In genomic region chr7:67645681-67646014, GRCm38 (mm10) we compare ENCODE assay signal across 8 mouse cellular contexts. TPM values are rescaled to one million over a fixed set of nuclear protein-coding genes. Genes with fewer than 3 reads are reported as not detected.
A peak's percentile ranks its signal among the peaks of the same experiment; 100 is the strongest.
DNase-seq lines count a peak whose midpoint lies in the region; ATAC-seq and TF ChIP-seq lines count a peak whose summit lies in the region.

No protein-coding gene starts in this region.

- TF ChIP-seq CTCF in small intestine, adult 2 months (IDR thresholded peaks at IDR 0.05; ENCODE audit: extremely low read depth, insufficient read length, insufficient replicate concordance, low read depth, low read length): no peak

- peak overlapping the region; percentile 76 for H3K9ac ChIP-seq in lung, embryonic 15.5 days
- H3K9ac ChIP-seq in limb, embryonic 13.5 days: peak overlapping the region; percentile 80

- no peak for DNase-seq in lung, postnatal 10 days
- no peak for DNase-seq in ovary, adult 18-20 months (ENCODE audit: low spot score)
- no peak for DNase-seq in thymus, adult 18-20 months
- no peak for DNase-seq in left cerebral cortex, postnatal 10 days (ENCODE audit: extremely low spot score in 1 of 2, low spot score in 2 of 2)

- no peaks in the 10 kb centered on the region for H3K9me3 ChIP-seq in lung, embryonic 15.5 days
- no peaks in the 10 kb centered on the region for H3K9me3 ChIP-seq in erythroblast, embryonic 14.5 days (ENCODE audit: control insufficient read depth, low read length)
- no peaks in the 10 kb centered on the region for H3K9me3 ChIP-seq in limb, embryonic 13.5 days

- H3K4me1 ChIP-seq in lung, embryonic 15.5 days: peaks cover 38% of the 10 kb centered on the region
- peaks cover 23% of the 10 kb centered on the region for H3K4me1 ChIP-seq in erythroblast, embryonic 14.5 days (ENCODE audit: control insufficient read depth)
- peaks cover 38% of the 10 kb centered on the region for H3K4me1 ChIP-seq in limb, embryonic 13.5 days
- no peaks in the 10 kb centered on the region for H3K4me1 ChIP-seq in small intestine, adult 2 months (ENCODE audit: control insufficient read depth, insufficient read depth, insufficient read length, low read length)

- no peak for TF ChIP-seq POLR2A in small intestine, adult 2 months (IDR thresholded peaks at IDR 0.05; ENCODE audit: low read depth, low read length)

- no peaks in the 10 kb centered on the region for H3K27me3 ChIP-seq in lung, embryonic 15.5 days
- no peaks in the 10 kb centered on the region for H3K27me3 ChIP-seq in erythroblast, embryonic 14.5 days (ENCODE audit: control insufficient read depth)
- H3K27me3 ChIP-seq in limb, embryonic 13.5 days: no peaks in the 10 kb centered on the region
- no peaks in the 10 kb centered on the region for H3K27me3 ChIP-seq in small intestine, adult 2 months (ENCODE audit: control insufficient read depth, insufficient read depth, low read length)

- H3K4me3 ChIP-seq in lung, embryonic 15.5 days: peak overlapping the region; percentile 65
- H3K4me3 ChIP-seq in erythroblast, embryonic 14.5 days (replicated peaks): peak overlapping the region; percentile 68
- peak overlapping the region; percentile 62 for H3K4me3 ChIP-seq in limb, embryonic 13.5 days
- H3K4me3 ChIP-seq in small intestine, adult 2 months (ENCODE audit: low read depth, low read length): peak overlapping the region; percentile 80

- 1% methylated on average over 15 of the region's 15 CpGs for WGBS in lung, embryonic 15.5 days
- WGBS in limb, embryonic 13.5 days: under 1% methylated on average over 15 of the region's 15 CpGs
- WGBS in small intestine, adult 2 months: under 1% methylated on average over 15 of the region's 15 CpGs

- ATAC-seq in lung, embryonic 15.5 days (ENCODE audit: borderline replicate concordance, extremely low read depth, low FRiP score, low TSS enrichment): peak; percentile 4; the same call in 1 of the 2 replicates
- peak; percentile 9; the same call in 1 of the 2 replicates for ATAC-seq in limb, embryonic 13.5 days (ENCODE audit: low FRiP score, low read depth)

- H3K4me2 ChIP-seq in lung, embryonic 15.5 days: peak overlapping the region; percentile 74
- H3K4me2 ChIP-seq in limb, embryonic 13.5 days (replicated peaks): peak overlapping the region; percentile 89

- intact Hi-C loops in left cerebral cortex, postnatal 10 days (cut with DNase I): no loop called here

- peak overlapping the region; percentile 78 for H3K27ac ChIP-seq in lung, embryonic 15.5 days
- peak overlapping the region; percentile 85 for H3K27ac ChIP-seq in limb, embryonic 13.5 days
- H3K27ac ChIP-seq in small intestine, adult 2 months (ENCODE audit: insufficient read depth, low read depth, low read length): peak overlapping the region; percentile 67

- H3K36me3 ChIP-seq in lung, embryonic 15.5 days: no peaks in the 10 kb centered on the region
- H3K36me3 ChIP-seq in erythroblast, embryonic 14.5 days (ENCODE audit: control insufficient read depth): peaks cover 4% of the 10 kb centered on the region
- H3K36me3 ChIP-seq in limb, embryonic 13.5 days: peaks cover 4% of the 10 kb centered on the region; the same call in 1 of the 2 replicates
- peaks cover 4% of the 10 kb centered on the region for H3K36me3 ChIP-seq in small intestine, adult 2 months (ENCODE audit: control insufficient read depth, insufficient read depth, low read length)

RNA-seq across cellular contexts. Expression of gene Lrrc28, which starts 0.6 kb away (rescaled TPM):
- 12.7 and 14.5 TPM in 2 replicates for polyA plus RNA-seq in lung, embryonic 15.5 days (2015; fragmentation: Nextera tagmentation; extraction: Ambion mirVana)
- polyA plus RNA-seq in erythroblast, embryonic 14.5 days (2012): 1.7 and 1.8 TPM in 2 replicates
- 21.4 and 22.3 TPM in 2 replicates for polyA plus RNA-seq in limb, embryonic 13.5 days (2015; fragmentation: Nextera tagmentation; extraction: Ambion mirVana)
- 5.1 and 16.6 TPM in 2 replicates for polyA plus RNA-seq in small intestine, adult 2 months (2012; rRNA removed)
- 10 to 100 TPM; 38.4 to 43.5 TPM for total RNA-seq in left cerebral cortex, postnatal 10 days (2021)

RNA-seq across cellular contexts. Expression of gene Ttc23, which starts 1.6 kb away (rescaled TPM):
- 26.8 and 29.0 TPM in 2 replicates for polyA plus RNA-seq in lung, embryonic 15.5 days (2015; fragmentation: Nextera tagmentation; extraction: Ambion mirVana)
- polyA plus RNA-seq in erythroblast, embryonic 14.5 days (2012): 0.08 TPM in 1 of 2 replicates, not detected in the other
- polyA plus RNA-seq in limb, embryonic 13.5 days (2015; fragmentation: Nextera tagmentation; extraction: Ambion mirVana): 58.1 and 60.6 TPM in 2 replicates
- polyA plus RNA-seq in small intestine, adult 2 months (2012; rRNA removed): 2.2 and 2.8 TPM in 2 replicates
- 1 to 10 TPM; 9.0 TPM for total RNA-seq in left cerebral cortex, postnatal 10 days (2021)
